8 mouse cellular contexts compared by ENCODE assay signal in the genomic region with DNA sequence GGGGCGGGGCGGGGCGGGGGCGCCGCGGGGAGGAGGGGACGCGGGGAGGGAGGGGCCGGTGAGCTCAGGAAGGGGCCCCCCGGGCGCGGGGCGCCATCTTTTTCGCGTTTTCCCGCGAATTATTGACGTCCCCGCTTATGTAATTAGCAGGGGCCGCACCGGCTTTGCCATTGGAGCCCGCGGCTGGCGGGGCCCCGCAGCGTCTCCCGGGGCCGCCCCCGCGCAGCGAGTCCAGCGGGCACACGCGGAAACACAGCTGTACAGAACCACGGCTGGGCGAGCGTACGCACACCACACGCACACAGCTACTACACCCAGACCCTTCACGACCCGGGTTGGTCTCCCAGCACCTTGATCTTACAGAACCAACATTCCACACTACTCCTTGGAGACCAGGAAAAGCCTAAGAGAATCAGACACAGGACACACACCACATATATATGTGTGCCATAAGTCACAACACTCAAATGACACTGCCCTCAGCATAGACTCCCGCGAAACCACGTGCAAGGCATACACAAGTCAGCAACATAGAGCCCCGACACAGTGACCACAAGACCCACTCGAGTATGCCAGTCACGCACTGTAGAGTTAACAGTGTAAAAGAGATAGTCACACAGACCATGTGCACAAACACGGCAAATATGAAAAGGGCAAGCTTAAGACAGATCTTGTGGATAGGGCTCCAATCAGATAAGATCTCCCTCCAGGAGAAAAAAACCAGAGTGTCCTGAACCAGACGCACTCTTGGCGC. TPM values are rescaled to one million over a fixed set of nuclear protein-coding genes. Genes with fewer than 3 reads are reported as not detected.
DNase-seq lines count a peak whose midpoint lies in the region; ATAC-seq and TF ChIP-seq lines count a peak whose summit lies in the region.

No protein-coding gene starts in this region.

- no peaks in the 10 kb centered on the region for H3K36me3 ChIP-seq in heart, embryonic 10.5 days
- peaks cover 5% of the 10 kb centered on the region; the same call in 1 of the 2 replicates for H3K36me3 ChIP-seq in liver, embryonic 14.5 days (replicated peaks; ENCODE audit: control insufficient read depth, insufficient read depth, low read depth)

- H3K4me2 ChIP-seq in liver, embryonic 14.5 days (ENCODE audit: low read depth), result peak overlapping the region; percentile 94

- no peaks in the 10 kb centered on the region for H3K4me1 ChIP-seq in brown adipose tissue, adult 24 weeks (ENCODE audit: control insufficient read depth, insufficient read depth, insufficient read length, low read length)
- peaks cover 33% of the 10 kb centered on the region for H3K4me1 ChIP-seq in heart, embryonic 10.5 days
- peaks cover 4 to 8% of the 10 kb centered on the region in 2 experiments for H3K4me1 ChIP-seq in liver, embryonic 14.5 days (replicated peaks; ENCODE audit: control insufficient read depth in 2 of 2, insufficient read depth in 2 of 2, low read length in 1 of 2)

- ATAC-seq in liver, embryonic 14.5 days (ENCODE audit: insufficient read depth), result peak; percentile 75

- TF ChIP-seq EP300 in liver, embryonic 14.5 days (IDR thresholded peaks at IDR 0.05; ENCODE audit: low read depth), result no peak

- 3% methylated on average over 34 of the region's 50 CpGs for WGBS in heart, embryonic 10.5 days
- 2% methylated on average over 45 of the region's 50 CpGs for WGBS in liver, embryonic 14.5 days (ENCODE audit: insufficient replicate concordance)

- H3K27ac ChIP-seq in brown adipose tissue, adult 24 weeks (replicated peaks; ENCODE audit: low read depth, low read length), result no peak overlapping the region
- peak overlapping the region; percentile 81 for H3K27ac ChIP-seq in heart, embryonic 10.5 days
- no peak overlapping the region for H3K27ac ChIP-seq in liver, embryonic 14.5 days

- peak overlapping the region; percentile 71 for H3K9ac ChIP-seq in liver, embryonic 14.5 days (replicated peaks)

- TF ChIP-seq CTCF in liver, embryonic 14.5 days (IDR thresholded peaks at IDR 0.05; ENCODE audit: low read depth), result no peak

- H3K4me3 ChIP-seq in brown adipose tissue, adult 24 weeks (ENCODE audit: insufficient read depth, low read depth, low read length), result peak overlapping the region; percentile 54
- H3K4me3 ChIP-seq in heart, embryonic 10.5 days, result peak overlapping the region; percentile 66
- H3K4me3 ChIP-seq in liver, embryonic 14.5 days (ENCODE audit: insufficient read depth in 1 of 2, low read depth in 2 of 2, low read length in 2 of 2), result peak overlapping the region; percentile 48 to 81

- H3K9me3 ChIP-seq in heart, embryonic 10.5 days, result no peaks in the 10 kb centered on the region
- H3K9me3 ChIP-seq in liver, embryonic 14.5 days (ENCODE audit: control insufficient read depth, low read length), result no peaks in the 10 kb centered on the region

- DNase-seq in heart, adult 11 months, result peak; percentile 98
- no peak for DNase-seq in heart, adult 8-10 months (ENCODE audit: low spot score)
- no peak for DNase-seq in heart, embryonic 10.5 days (ENCODE audit: low spot score)
- DNase-seq in kidney, adult 9 months, result peak; percentile 37
- DNase-seq in liver, embryonic 14.5 days (ENCODE audit: low read depth in 3 of 3, low spot score in 3 of 3), result peak in 2 of 3 experiments; percentile 47
- peak; percentile 38 to 53 for DNase-seq in natural killer cell, adult 2 months (ENCODE audit: low spot score in 2 of 2)
- DNase-seq in thymus, postnatal 25 days, result peak; percentile 55

- H3K27me3 ChIP-seq in heart, embryonic 10.5 days (ENCODE audit: insufficient read depth, poor library complexity, severe bottlenecking), result peaks cover 56% of the 10 kb centered on the region
- peaks cover 10% of the 10 kb centered on the region for H3K27me3 ChIP-seq in liver, embryonic 14.5 days (ENCODE audit: control insufficient read depth, insufficient read depth, low read length)

RNA-seq across cellular contexts. Expression of gene Phf19, which starts 0.4 kb away (rescaled TPM):
- total RNA-seq in heart, adult 8-10 months (2022), result 1 to 10 TPM in 2 of 4 experiments, under 1 TPM in 2; 0.66 to 1.5 (median 1.2) TPM
- polyA plus RNA-seq in brown adipose tissue, adult 24 weeks (2012; ENCODE audit: insufficient read depth, insufficient read length, missing spikeins), result 2.3 and 2.4 TPM in 2 replicates
- polyA plus RNA-seq in heart, embryonic 10.5 days (2016; fragmentation: Nextera tagmentation; extraction: Ambion mirVana), result 3.1 and 3.9 TPM in 2 replicates
- polyA plus RNA-seq in liver, embryonic 14.5 days (2012; rRNA removed), result 2.9 and 3.5 TPM in 2 replicates
- polyA plus RNA-seq in liver, embryonic 14.5 days (2014; fragmentation: Nextera tagmentation; extraction: Ambion mirVana), result 2.8 TPM in 2 replicates

RNA-seq across cellular contexts. Expression of gene Psmd5, which starts 39.5 kb away (rescaled TPM):
- 10 to 100 TPM; 11.2 to 13.0 (median 11.9) TPM for total RNA-seq in heart, adult 8-10 months (2022)
- 33.2 and 33.9 TPM in 2 replicates for polyA plus RNA-seq in brown adipose tissue, adult 24 weeks (2012; ENCODE audit: insufficient read depth, insufficient read length, missing spikeins)
- 77.5 and 96.6 TPM in 2 replicates for polyA plus RNA-seq in heart, embryonic 10.5 days (2016; fragmentation: Nextera tagmentation; extraction: Ambion mirVana)
- polyA plus RNA-seq in liver, embryonic 14.5 days (2012; rRNA removed), result 23.2 and 36.5 TPM in 2 replicates
- polyA plus RNA-seq in liver, embryonic 14.5 days (2014; fragmentation: Nextera tagmentation; extraction: Ambion mirVana), result 84.1 and 96.0 TPM in 2 replicates

RNA-seq across cellular contexts. Expression of gene Cutal, which starts 40.0 kb away (rescaled TPM):
- total RNA-seq in heart, adult 8-10 months (2022), result 1 to 10 TPM in 2 of 4 experiments, under 1 TPM in 2; 0.87 to 2.1 (median 1.1) TPM
- polyA plus RNA-seq in brown adipose tissue, adult 24 weeks (2012; ENCODE audit: insufficient read depth, insufficient read length, missing spikeins), result not detected in 2 replicates
- polyA plus RNA-seq in heart, embryonic 10.5 days (2016; fragmentation: Nextera tagmentation; extraction: Ambion mirVana), result 0.31 TPM in 1 of 2 replicates, not detected in the other
- polyA plus RNA-seq in liver, embryonic 14.5 days (2012; rRNA removed), result 2.6 and 4.0 TPM in 2 replicates
- 4.0 and 4.4 TPM in 2 replicates for polyA plus RNA-seq in liver, embryonic 14.5 days (2014; fragmentation: Nextera tagmentation; extraction: Ambion mirVana)

RNA-seq across cellular contexts. Expression of gene Traf1, which starts 47.3 kb away (rescaled TPM):
- total RNA-seq in heart, adult 8-10 months (2022), result 1 to 10 TPM; 1.1 to 2.6 (median 1.2) TPM
- polyA plus RNA-seq in brown adipose tissue, adult 24 weeks (2012; ENCODE audit: insufficient read depth, insufficient read length, missing spikeins), result not detected in 2 replicates
- 0.78 and 0.85 TPM in 2 replicates for polyA plus RNA-seq in heart, embryonic 10.5 days (2016; fragmentation: Nextera tagmentation; extraction: Ambion mirVana)
- polyA plus RNA-seq in liver, embryonic 14.5 days (2012; rRNA removed), result 0.07 and 0.12 TPM in 2 replicates
- 0.32 TPM in 1 of 2 replicates, not detected in the other for polyA plus RNA-seq in liver, embryonic 14.5 days (2014; fragmentation: Nextera tagmentation; extraction: Ambion mirVana)

Comparison
In these comparisons a context has a peak if more than half of its experiments do, and no peak if none do; other contexts are left out.
1. DNase-seq: peak in heart, adult 11 months (single experiment), kidney, adult 9 months (single experiment), liver, embryonic 14.5 days (2 of 3), natural killer cell, adult 2 months (2 of 2) and thymus, postnatal 25 days (single experiment); none in heart, adult 8-10 months (single experiment) and heart, embryonic 10.5 days (single experiment).
2. Peak in every context shown above with its lines, with median percentiles within 50 percentile points of each other: H3K4me3 ChIP-seq.